Mouse (Mus musculus) hematopoietic stem cell, adult 5-6 weeks (primary cell): ENCODE results near the gene Lrrc61. TPM values are rescaled to one million over a fixed set of nuclear protein-coding genes. Genes with fewer than 3 reads are reported as not detected.

ENCODE experiments used
- ATAC-seq, 2 experiments: fragments of 125-278 bp in 1 of 2; replicated peaks in 1 of 2; 2 replicates each; pipeline ENCODE4 v1.8.0; 2016 to 2017; ENCODE audit warnings: inconsistent platforms in 2 of 2, mild to moderate bottlenecking in 2 of 2, moderate number of reproducible peaks in 2 of 2, low read depth in 1 of 2, moderate TSS enrichment in 1 of 2; ENCODE audit not compliant: low FRiP score in 2 of 2, poor library complexity in 2 of 2, severe bottlenecking in 2 of 2, insufficient read depth in 1 of 2, low TSS enrichment in 1 of 2
- total RNA-seq: library from RNA; stranded (forward); fragments of 172-1452, 232-1000 nt; gene quantifications from 2 replicates; pipeline ENCODE4 v1.2.3, GENCODE M21; 2017

Lrrc61 gene
- total RNA-seq = 4.7 and 5.1 TPM in 2 replicates

- ATAC-seq = peak; percentile 94 to 98
Measured at GRCm38 (mm10) chr6:48554280-48555103, at the start of gene Lrrc61. TSS of gene Lrrc61 (plus strand) at chr6:48554796.

- no peak for ATAC-seq
Measured at GRCm38 (mm10) chr6:48508087-48508486, 46.5 kb upstream of the Lrrc61 start.

- 0 out of 4 replicates have a peak, but pooled peaks of 1 of the 2 experiments have one; percentile 25 for ATAC-seq
Measured at GRCm38 (mm10) chr6:48510426-48510825, 44.2 kb upstream of the Lrrc61 start.

GRCm38 (mm10) chr6:48511861-48512260 lies 42.7 kb upstream of the Lrrc61 start:
- no peak for ATAC-seq

- ATAC-seq = peak; percentile 69 to 81; a peak in 3 of 4 replicates
Measured at GRCm38 (mm10) chr6:48524882-48525281, 29.7 kb upstream of the Lrrc61 start.

- ATAC-seq = no peak
Measured at GRCm38 (mm10) chr6:48527901-48528300, 26.7 kb upstream of the Lrrc61 start.

- peak; percentile 31 to 40; a peak in 2 of 4 replicates for ATAC-seq
Measured at GRCm38 (mm10) chr6:48529261-48529660, 25.3 kb upstream of the Lrrc61 start.

GRCm38 (mm10) chr6:48529871-48530440 lies 24.6 kb upstream of the Lrrc61 start:
- no peak for ATAC-seq

- no peak for ATAC-seq
Measured at GRCm38 (mm10) chr6:48530862-48531261, 23.7 kb upstream of the Lrrc61 start.

GRCm38 (mm10) chr6:48533475-48533874 lies 21.1 kb upstream of the Lrrc61 start:
- ATAC-seq = no peak

- no peak for ATAC-seq
Measured at GRCm38 (mm10) chr6:48534913-48535312, 19.7 kb upstream of the Lrrc61 start.

GRCm38 (mm10) chr6:48536091-48536490 lies 18.5 kb upstream of the Lrrc61 start:
- ATAC-seq = no peak; a peak in 1 of 4 replicates

- no peak for ATAC-seq
Measured at GRCm38 (mm10) chr6:48537105-48537954, 17.3 kb upstream of the Lrrc61 start, which contains the start of gene Atp6v0e2. TSS of gene Atp6v0e2 (plus strand) at chr6:48537615.

- ATAC-seq = peak; percentile 41 to 50; a peak in 2 of 4 replicates
Measured at GRCm38 (mm10) chr6:48538841-48539737, 15.5 kb upstream of the Lrrc61 start.

GRCm38 (mm10) chr6:48539860-48540259 lies 14.7 kb upstream of the Lrrc61 start:
- no peak for ATAC-seq

- no peak for ATAC-seq
Measured at GRCm38 (mm10) chr6:48540721-48541120, 13.9 kb upstream of the Lrrc61 start.
